Mouse (Mus musculus) natural killer cell, adult 2 months (primary cell): ENCODE measurements around the gene Camk1.
"Not testable (repeated sequence)": the region's sequence is repeated elsewhere in the genome, so short reads cannot be mapped to it uniquely, and the experiment has no call there.

Source experiments
- DNase-seq, 2 experiments: peaks; one replicate each; pipeline ENCODE4 v3.0.0; 2022; ENCODE audit warnings: low spot score in 2 of 2

Gene Camk1

GRCm38 (mm10) chr6:113361476-113361875 is 17.7 kb upstream of the Camk1 start:
- no peak for DNase-seq

GRCm38 (mm10) chr6:113353696-113354095 is 9.9 kb upstream of the Camk1 start:
- DNase-seq, result no peak

GRCm38 (mm10) chr6:113352820-113353219 is 9.0 kb upstream of the Camk1 start:
- DNase-seq, result no peak

- DNase-seq, result no peak
Measured at GRCm38 (mm10) chr6:113351653-113352052, 7.9 kb upstream of the Camk1 start.

GRCm38 (mm10) chr6:113351161-113351560 is 7.4 kb upstream of the Camk1 start:
- DNase-seq, result no peak

GRCm38 (mm10) chr6:113350538-113350937 is 6.8 kb upstream of the Camk1 start:
- DNase-seq, result no peak

GRCm38 (mm10) chr6:113346897-113347296 is 3.1 kb upstream of the Camk1 start:
- DNase-seq, result no peak

GRCm38 (mm10) chr6:113344321-113344720 is 537 bp upstream of the Camk1 start:
- no peak for DNase-seq

- no peak for DNase-seq
Measured at GRCm38 (mm10) chr6:113342297-113342696, 1.5 kb downstream of the Camk1 start.

- DNase-seq, result no peak
Measured at GRCm38 (mm10) chr6:113341574-113341973, 2.2 kb downstream of the Camk1 start.

GRCm38 (mm10) chr6:113336852-113337620 is 6.7 kb downstream of the Camk1 start:
- no peak for DNase-seq

- DNase-seq, result no peak
Measured at GRCm38 (mm10) chr6:113334216-113334615, 9.6 kb downstream of the Camk1 start.

GRCm38 (mm10) chr6:113333137-113333950 is 10.4 kb downstream of the Camk1 start:
- no peak for DNase-seq

GRCm38 (mm10) chr6:113332734-113333133 is 11.1 kb downstream of the Camk1 start:
- DNase-seq, result not testable (repeated sequence)

- no peak for DNase-seq
Measured at GRCm38 (mm10) chr6:113331721-113332120, 12.1 kb downstream of the Camk1 start.

GRCm38 (mm10) chr6:113330547-113330946 is 13.2 kb downstream of the Camk1 start:
- peak; percentile 55 to 63 for DNase-seq

- DNase-seq, result no peak
Measured at GRCm38 (mm10) chr6:113329396-113329795, 14.4 kb downstream of the Camk1 start.

GRCm38 (mm10) chr6:113326533-113327315 is 17.1 kb downstream of the Camk1 start, which contains the start of gene Ogg1:
TSS of gene Ogg1 (plus strand) at chr6:113326972.
- DNase-seq, result peak; percentile 97

- no peak for DNase-seq
Measured at GRCm38 (mm10) chr6:113315972-113316371, 27.8 kb downstream of the Camk1 start.

- DNase-seq, result peak; percentile 13 to 39
Measured at GRCm38 (mm10) chr6:113308141-113308540, 35.6 kb downstream of the Camk1 start.

GRCm38 (mm10) chr6:113307481-113308121 is 36.2 kb downstream of the Camk1 start:
- DNase-seq, result peak; percentile 35 to 38

GRCm38 (mm10) chr6:113306986-113307349 is 36.8 kb downstream of the Camk1 start, which contains the start of gene Brpf1:
TSS of gene Brpf1 (plus strand) at chr6:113307137.
- no peak for DNase-seq
